Comparison of ENCODE assay signal across 26 mouse cellular contexts in the genomic region with DNA sequence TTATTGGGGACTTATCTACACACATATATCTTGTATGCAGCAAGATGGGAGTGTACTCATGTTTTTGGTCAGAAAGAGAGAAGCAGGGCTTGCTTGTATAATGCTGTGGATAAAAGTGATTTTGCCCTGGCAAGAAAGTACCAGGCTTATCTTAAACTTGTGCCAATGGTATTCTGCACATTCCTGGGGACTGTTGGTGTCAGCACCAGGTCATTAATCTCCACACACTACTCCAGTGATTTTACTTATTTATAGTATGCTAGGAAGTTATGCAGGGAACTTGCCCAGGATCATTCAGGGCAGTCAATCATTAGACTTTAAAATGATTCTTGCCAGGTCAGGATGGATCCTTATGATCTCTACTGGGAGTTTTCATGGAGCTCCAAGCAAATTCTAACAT.
A peak's percentile ranks its signal among the peaks of the same experiment; 100 is the strongest.
DNase-seq lines count a peak whose midpoint lies in the region; ATAC-seq and TF ChIP-seq lines count a peak whose summit lies in the region.
"Had no signal": no experiment of that assay in that cellular context is flagged by ENCODE, and none has a peak within 500 bp of the region (broad histone marks: within the 10 kb centered on the region; RNA-seq: fewer than 3 reads in every experiment).

No protein-coding gene starts in this region.

- TF ChIP-seq POLR2A in kidney, adult 2 months (IDR thresholded peaks at IDR 0.05; ENCODE audit: low read depth, low read length): no peak

- peak; percentile 64; the same call in 1 of the 2 replicates for ATAC-seq in heart, embryonic 14.5 days (ENCODE audit: insufficient number of reproducible peaks, insufficient read depth, low FRiP score, low read depth)
- ATAC-seq: activated CD4-positive, CD25-positive, alpha-beta regulatory T cell, adult 4 months; forebrain, postnatal 0 days; intestine, postnatal 0 days had no signal

- peak; percentile 92 for DNase-seq in heart, adult 11 months
- DNase-seq in heart, postnatal 25 days (ENCODE audit: low spot score): no peak
- DNase-seq in kidney, adult 2 months: peak; percentile 0
- DNase-seq in kidney, adult 11 months: no peak
- peak; percentile 10 for DNase-seq in heart, postnatal 4 days
- DNase-seq in right cerebral cortex, adult 18-20 months: no peak
- DNase-seq: adrenal gland, adult 2 months; cerebellum, adult 2 months; cerebellum, postnatal 14 days; forebrain, postnatal 0 days; kidney, postnatal 36 days; retina, postnatal 1 day; right cerebral cortex, postnatal 25 days had no signal

- H3K9ac ChIP-seq in heart, embryonic 14.5 days (ENCODE audit: low read length): no peak overlapping the region
- H3K9ac ChIP-seq: forebrain, postnatal 0 days; hindbrain, embryonic 14.5 days; limb, embryonic 12.5 days; liver, embryonic 15.5 days; midbrain, embryonic 12.5 days; neural tube, embryonic 13.5 days; stomach, embryonic 15.5 days had no signal

- H3K4me3 ChIP-seq in kidney, adult 2 months (ENCODE audit: insufficient read depth, low read depth, low read length): no peak overlapping the region
- H3K4me3 ChIP-seq in heart, embryonic 14.5 days (ENCODE audit: control insufficient read depth in 1 of 2, insufficient read depth in 1 of 2, low read depth in 1 of 2, low read length in 2 of 2): no peak overlapping the region
- H3K4me3 ChIP-seq: erythroblast, embryonic 14.5 days; layer of hippocampus, adult 2 months; left cerebral cortex, adult 2 months; limb, embryonic 12.5 days; liver, embryonic 15.5 days; midbrain, embryonic 12.5 days; neural tube, embryonic 13.5 days; stomach, embryonic 15.5 days had no signal

- intact Hi-C loops in heart, postnatal 25 days (cut with DNase I): loop anchor here (5.0 kb wide), 1 partner anchor 44 kb away; no protein-coding TSS in a partner anchor

- no peaks in the 10 kb centered on the region for H3K27me3 ChIP-seq in kidney, adult 2 months (replicated peaks; ENCODE audit: control insufficient read depth, insufficient read depth, low read length)
- H3K27me3 ChIP-seq in heart, embryonic 14.5 days (ENCODE audit: control insufficient read depth, insufficient read depth, low read length): no peaks in the 10 kb centered on the region
- H3K27me3 ChIP-seq: CH12.LX; limb, embryonic 12.5 days; liver, embryonic 15.5 days; midbrain, embryonic 12.5 days; neural tube, embryonic 13.5 days; stomach, embryonic 15.5 days had no signal

- H3K9me3 ChIP-seq in heart, embryonic 14.5 days (ENCODE audit: control insufficient read depth, low read length): no peaks in the 10 kb centered on the region
- H3K9me3 ChIP-seq: limb, embryonic 12.5 days; liver, embryonic 15.5 days; midbrain, embryonic 12.5 days; neural tube, embryonic 13.5 days; stomach, embryonic 15.5 days had no signal

- no peaks in the 10 kb centered on the region for H3K36me3 ChIP-seq in kidney, adult 2 months (ENCODE audit: control insufficient read depth, insufficient read depth, low read length)
- no peaks in the 10 kb centered on the region for H3K36me3 ChIP-seq in heart, embryonic 14.5 days (ENCODE audit: control insufficient read depth, insufficient read depth, low read length)
- H3K36me3 ChIP-seq: limb, embryonic 12.5 days; liver, embryonic 15.5 days; midbrain, embryonic 12.5 days; neural tube, embryonic 13.5 days; stomach, embryonic 15.5 days had no signal

- H3K27ac ChIP-seq in kidney, adult 2 months (ENCODE audit: insufficient read depth, low read depth, low read length): no peak overlapping the region
- H3K27ac ChIP-seq in heart, embryonic 14.5 days (replicated peaks in 1 of 2; ENCODE audit: control insufficient read depth in 1 of 2, insufficient read depth in 1 of 2, low read depth in 2 of 2, low read length in 2 of 2): peak overlapping the region in 1 of 2 experiments; percentile 62; a peak in 1 of 4 replicates
- H3K27ac ChIP-seq: hindbrain, embryonic 14.5 days; layer of hippocampus, adult 2 months; left cerebral cortex, adult 2 months; limb, embryonic 12.5 days; liver, embryonic 15.5 days; midbrain, embryonic 12.5 days; neural tube, embryonic 13.5 days; stomach, embryonic 15.5 days had no signal

- H3K4me1 ChIP-seq in kidney, adult 2 months (ENCODE audit: control insufficient read depth, insufficient read depth, low read length): no peaks in the 10 kb centered on the region
- H3K4me1 ChIP-seq in heart, embryonic 14.5 days (ENCODE audit: control insufficient read depth in 2 of 2, insufficient read depth in 2 of 2, low read length in 2 of 2): peaks cover 8 to 38% of the 10 kb centered on the region in 2 experiments
- H3K4me1 ChIP-seq: limb, embryonic 12.5 days; liver, embryonic 15.5 days; midbrain, embryonic 12.5 days; neural tube, embryonic 13.5 days; stomach, embryonic 15.5 days had no signal

- TF ChIP-seq CTCF in kidney, adult 2 months (conservative IDR thresholded peaks at IDR 0.05; ENCODE audit: insufficient read depth, insufficient read length, low read depth, low read length): no peak

- no peak overlapping the region for H3K4me2 ChIP-seq in heart, embryonic 14.5 days (ENCODE audit: low read length)
- H3K4me2 ChIP-seq: hindbrain, embryonic 14.5 days; limb, embryonic 12.5 days; liver, embryonic 15.5 days; midbrain, embryonic 12.5 days; neural tube, embryonic 13.5 days; stomach, embryonic 15.5 days had no signal

Comparison
In these comparisons a context has a peak if more than half of its experiments do, and no peak if none do; other contexts are left out.
1. DNase-seq: peak in heart, adult 11 months (single experiment), kidney, adult 2 months (single experiment) and heart, postnatal 4 days (single experiment); none in heart, postnatal 25 days (single experiment), kidney, adult 11 months (single experiment) and right cerebral cortex, adult 18-20 months (single experiment).